Mouse (Mus musculus) bone marrow macrophage, adult 2 months (primary cell): ENCODE results near the gene Crip3. TPM values are rescaled to one million over a fixed set of nuclear protein-coding genes. Genes with fewer than 3 reads are reported as not detected.

ENCODE experiments used
- H3K27ac ChIP-seq: 2 replicates; pipeline ENCODE4 v1.5.1; 2012; ENCODE audit warnings: low read depth, low read length; ENCODE audit not compliant: insufficient read depth
- H3K4me1 ChIP-seq: 2 replicates; pipeline ENCODE4 v1.6.1; 2012; ENCODE audit warnings: low read length; ENCODE audit not compliant: control insufficient read depth, insufficient read depth
- H3K4me3 ChIP-seq: 2 replicates; pipeline ENCODE4 v1.5.1; 2012; ENCODE audit warnings: mild to moderate bottlenecking, low read length, moderate library complexity; ENCODE audit not compliant: insufficient read depth
- CTCF ChIP-seq: IDR thresholded peaks from 2 replicates; pipeline ENCODE4 v1.5.1; 2012; ENCODE audit warnings: low read depth, mild to moderate bottlenecking, low read length, moderate library complexity
- POLR2A ChIP-seq: IDR thresholded peaks from 2 replicates; pipeline ENCODE4 v1.6.1; 2012; ENCODE audit warnings: mild to moderate bottlenecking, low read depth, low read length, borderline replicate concordance
- polyA plus RNA-seq: library from polyadenylated mRNA; stranded (reverse); fragments of >200 nt; gene quantifications from 2 replicates; pipeline ENCODE4 v1.2.4, GENCODE M21; 2012; ENCODE audit not compliant: missing spikeins, insufficient read depth, insufficient read length

Crip3 gene
- not detected in 2 replicates for polyA plus RNA-seq

DNA sequence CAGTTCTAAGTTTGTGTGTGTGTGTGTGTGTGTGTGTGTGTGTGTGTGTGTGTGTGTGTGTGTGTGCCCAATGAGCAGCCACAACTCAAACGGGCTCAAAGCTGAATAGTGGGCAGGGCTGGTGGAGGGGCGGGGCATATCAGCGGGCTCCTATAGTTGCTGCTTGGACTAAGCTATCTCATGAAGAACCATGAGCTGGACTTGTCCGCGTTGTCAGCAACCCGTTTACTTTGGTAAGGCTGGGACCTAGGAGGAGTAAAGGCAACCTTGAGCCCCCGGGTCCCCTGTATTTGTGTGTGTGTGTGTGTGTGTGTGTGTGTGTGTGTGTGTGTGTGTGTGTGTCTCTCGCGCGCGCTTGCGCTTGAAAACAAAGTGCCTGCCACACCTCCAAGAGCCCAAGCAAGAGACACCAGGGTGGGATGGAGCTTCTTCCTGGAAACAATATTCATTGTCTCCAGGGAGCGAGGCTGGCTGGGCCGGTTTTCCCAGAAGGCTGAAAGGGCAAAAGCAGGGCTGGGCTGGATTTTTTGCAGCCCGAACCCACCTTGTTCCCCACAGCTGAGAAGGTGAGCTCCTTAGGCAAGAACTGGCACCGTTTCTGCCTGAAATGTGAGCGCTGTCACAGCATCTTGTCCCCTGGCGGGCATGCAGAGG lies at the start of gene Crip3:
Gene Crip3 (plus strand): TSS at position 166 of the 654 bp plus-strand sequence.
- TF ChIP-seq POLR2A (no peak), CTCF (no peak)
- H3K27ac ChIP-seq: no peak within 1 kb of the TSS
- peaks cover 7% of the 10 kb centered on the region for H3K4me1 ChIP-seq
- H3K4me3 ChIP-seq: peak within 1 kb of the TSS; percentile 20

DNA sequence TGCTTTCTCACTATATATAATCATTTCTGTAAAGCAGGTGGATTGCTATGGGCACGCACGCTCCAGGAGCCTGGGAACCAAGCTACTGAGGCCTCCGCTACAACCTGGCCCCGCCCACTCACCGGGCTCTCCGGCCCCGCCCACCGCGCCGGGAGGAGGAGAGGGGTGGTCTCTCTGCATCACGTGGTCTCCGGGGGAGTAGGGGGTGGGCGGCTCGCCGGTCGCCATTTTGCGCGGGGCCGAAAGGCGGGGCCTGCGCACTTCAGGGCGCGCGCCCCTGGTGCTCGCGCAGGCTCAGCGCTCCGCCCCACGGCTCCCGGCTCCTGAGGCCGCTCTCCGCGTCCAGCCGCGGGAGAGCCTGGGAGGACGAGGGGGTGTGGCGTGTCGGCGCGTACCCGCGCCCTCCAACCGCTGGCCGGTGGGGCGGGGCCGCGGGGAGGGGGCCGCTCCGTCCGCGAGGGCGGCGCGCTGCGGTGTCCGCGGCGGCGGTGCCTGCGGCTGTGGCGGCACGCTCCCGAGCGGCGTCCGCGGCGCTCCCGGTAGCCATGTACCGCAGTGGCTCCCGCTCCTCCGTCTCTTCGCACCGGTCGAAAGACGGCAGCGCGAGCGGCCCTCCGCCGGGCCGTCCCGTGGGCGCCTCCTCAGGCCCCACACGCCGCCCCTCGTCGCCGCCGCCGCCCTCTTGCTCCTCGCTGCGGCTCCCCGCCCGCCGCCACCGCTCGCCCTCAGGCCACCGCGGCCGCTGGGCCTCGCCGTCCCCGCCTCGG lies 45.2 kb upstream of the Crip3 start, which contains the start of gene Zfp318:
Gene Zfp318 (plus strand): TSS at position 438 of the 767 bp plus-strand sequence.
- Histone ChIP-seq H3K4me1 (peaks cover 15% of the 10 kb centered on the region), H3K4me3 (peak within 1 kb of the TSS; percentile 91), H3K27ac (peak within 1 kb of the TSS; percentile 67)
- no peak; the same call in 1 of the 2 replicates for TF ChIP-seq POLR2A
- TF ChIP-seq CTCF: no peak

DNA sequence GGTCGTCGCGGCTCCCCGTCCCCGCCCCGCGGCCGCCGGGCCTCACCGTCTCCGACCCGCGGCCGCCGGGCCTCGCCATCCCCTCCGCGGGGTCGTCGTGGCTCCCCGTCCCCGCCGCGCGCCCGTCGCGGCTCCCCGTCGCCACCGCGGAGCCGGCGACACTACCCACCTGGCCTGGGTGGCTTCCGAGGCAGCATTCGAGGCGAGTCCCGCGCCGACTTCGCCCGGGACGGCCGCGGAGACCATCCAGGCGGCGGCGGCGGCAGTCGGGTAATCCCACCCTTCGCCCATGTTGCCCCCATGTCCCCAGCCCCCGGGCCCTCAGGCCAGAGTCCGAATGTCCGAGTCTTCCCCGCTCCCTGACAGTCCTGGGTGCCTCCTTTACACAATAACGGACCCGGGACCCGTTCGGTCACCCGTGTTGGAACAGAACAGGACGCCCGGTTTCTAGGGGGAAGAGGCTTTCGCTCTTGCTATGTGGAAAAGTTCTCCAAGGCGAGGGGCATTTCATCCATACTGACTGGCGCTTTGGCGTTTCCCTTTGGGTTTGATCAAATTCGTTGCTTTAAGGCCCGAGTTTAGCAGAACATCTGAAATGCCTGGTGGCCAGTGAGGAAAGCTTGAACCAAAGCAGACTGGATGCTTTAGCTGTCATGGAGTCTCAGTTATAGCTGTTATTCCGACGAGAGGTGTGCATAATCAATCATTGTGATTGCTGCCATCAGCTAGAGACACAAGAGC lies 44.5 kb upstream of the Crip3 start:
- TF ChIP-seq CTCF (no peak), POLR2A (no peak)
- peak overlapping the region; percentile 91 for H3K4me3 ChIP-seq
- peak overlapping the region; percentile 67; the same call in 1 of the 2 replicates for H3K27ac ChIP-seq
- peaks cover 18% of the 10 kb centered on the region for H3K4me1 ChIP-seq

DNA sequence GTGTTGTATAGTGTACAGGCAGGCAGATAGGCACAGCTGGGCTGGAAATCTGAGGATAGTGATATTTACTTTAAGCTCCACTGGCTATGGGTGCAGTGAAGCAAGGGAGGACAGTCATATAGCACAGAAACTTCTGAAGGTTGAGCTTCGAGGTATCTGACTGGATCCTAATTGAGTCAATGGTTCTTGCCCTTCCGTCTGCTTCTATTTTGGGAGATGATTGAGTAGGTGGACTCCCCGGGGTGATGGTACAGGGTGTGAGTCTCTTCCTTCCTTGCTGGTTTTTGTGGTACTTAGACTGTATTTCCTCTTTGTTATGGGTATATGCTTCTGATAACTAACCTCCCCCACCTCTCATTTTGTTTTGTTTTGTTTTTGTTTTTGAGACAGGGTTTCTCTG lies 40.5 kb upstream of the Crip3 start:
- Histone ChIP-seq H3K27ac (no peak overlapping the region), H3K4me3 (no peak overlapping the region), H3K4me1 (peaks cover 15% of the 10 kb centered on the region)
- TF ChIP-seq CTCF (no peak), POLR2A (no peak)

DNA sequence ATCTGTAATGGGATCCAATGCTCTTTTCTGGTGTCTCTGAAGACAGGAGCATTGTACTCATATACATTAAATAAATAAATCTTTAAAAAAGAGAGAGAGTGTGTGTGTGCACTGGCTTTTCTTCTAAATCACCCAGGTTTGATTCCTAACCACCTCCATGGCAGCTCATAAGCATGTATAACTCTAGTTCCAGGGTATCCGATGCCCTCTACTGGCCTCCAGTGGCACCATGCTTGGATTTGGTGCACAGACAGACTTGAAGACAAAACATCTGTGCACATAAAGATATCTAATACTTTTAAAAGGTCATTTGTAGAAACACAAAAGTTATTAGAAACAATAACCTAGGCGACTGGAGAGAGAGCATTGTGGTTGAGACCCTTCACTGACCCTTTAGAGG lies 35.7 kb upstream of the Crip3 start:
- Histone ChIP-seq H3K4me3 (no peak overlapping the region), H3K27ac (no peak overlapping the region), H3K4me1 (peaks cover 11% of the 10 kb centered on the region)
- TF ChIP-seq POLR2A (no peak), CTCF (0 out of 2 replicates have a peak, but pooled peaks have one; percentile 36)

DNA sequence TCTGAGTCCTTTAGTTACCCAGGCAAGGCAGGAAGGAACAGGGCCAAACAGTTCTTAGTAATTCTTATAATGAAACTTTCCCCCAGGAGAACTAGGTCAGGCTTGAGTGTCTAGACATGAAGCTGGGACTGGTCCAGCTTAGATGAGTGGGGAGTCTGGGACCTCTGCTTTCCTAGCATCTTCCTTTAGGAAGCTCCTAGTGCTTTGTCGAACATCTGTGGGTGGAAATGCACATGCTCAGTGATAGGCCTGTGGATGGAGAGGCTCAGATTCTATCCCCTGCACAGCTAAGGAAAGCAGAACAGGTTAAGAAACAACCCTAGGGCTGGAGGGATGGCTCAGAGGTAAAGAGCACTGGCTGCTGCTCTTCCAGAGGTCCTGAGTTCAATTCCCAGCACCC lies 34.1 kb upstream of the Crip3 start:
- Histone ChIP-seq H3K4me1 (peaks cover 4% of the 10 kb centered on the region; the same call in 1 of the 2 replicates), H3K4me3 (no peak overlapping the region), H3K27ac (no peak overlapping the region)
- TF ChIP-seq POLR2A (no peak), CTCF (no peak)

DNA sequence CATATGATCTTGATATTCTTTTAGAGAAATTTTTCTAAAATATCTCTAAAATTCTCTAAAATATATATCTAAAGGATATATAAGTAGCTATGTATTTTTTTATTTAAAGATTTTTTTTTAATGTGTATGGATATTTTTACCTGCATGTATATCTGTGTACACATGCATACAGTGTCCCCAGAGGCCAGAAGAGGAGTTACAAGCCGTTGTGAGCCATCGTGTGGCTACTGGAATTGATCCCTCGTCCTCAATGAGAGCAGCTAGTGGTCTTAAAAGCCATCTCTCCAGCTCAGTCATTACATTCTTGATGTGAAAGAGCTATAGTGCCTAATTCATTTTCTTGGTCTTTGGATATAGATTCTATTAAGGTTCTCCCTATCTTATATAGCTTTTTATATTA lies 20.2 kb upstream of the Crip3 start:
- Histone ChIP-seq H3K27ac (no peak overlapping the region), H3K4me3 (no peak overlapping the region), H3K4me1 (no peaks in the 10 kb centered on the region)
- TF ChIP-seq CTCF: no peak
- no peak for TF ChIP-seq POLR2A

DNA sequence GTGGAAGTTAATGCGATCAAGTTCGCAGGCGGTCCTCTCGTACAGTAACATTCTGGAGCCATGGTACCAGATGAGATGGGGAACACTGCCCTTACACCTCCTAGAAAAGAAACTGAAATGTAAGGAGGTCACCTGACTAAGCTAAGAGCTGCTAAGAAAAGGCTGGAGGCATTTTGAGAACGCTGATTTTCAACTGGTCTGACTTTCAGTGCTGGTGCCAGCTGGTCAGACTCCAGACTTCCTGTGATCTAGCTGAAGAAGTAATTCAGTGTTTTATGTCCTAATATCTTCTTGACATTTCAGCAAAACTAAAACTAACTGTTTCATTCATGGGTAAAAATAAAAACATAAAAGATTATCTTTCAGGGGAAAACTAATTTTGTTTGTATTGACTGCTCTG lies 10.1 kb upstream of the Crip3 start:
- no peak overlapping the region for H3K4me3 ChIP-seq
- TF ChIP-seq POLR2A: no peak
- no peak overlapping the region for H3K27ac ChIP-seq

DNA sequence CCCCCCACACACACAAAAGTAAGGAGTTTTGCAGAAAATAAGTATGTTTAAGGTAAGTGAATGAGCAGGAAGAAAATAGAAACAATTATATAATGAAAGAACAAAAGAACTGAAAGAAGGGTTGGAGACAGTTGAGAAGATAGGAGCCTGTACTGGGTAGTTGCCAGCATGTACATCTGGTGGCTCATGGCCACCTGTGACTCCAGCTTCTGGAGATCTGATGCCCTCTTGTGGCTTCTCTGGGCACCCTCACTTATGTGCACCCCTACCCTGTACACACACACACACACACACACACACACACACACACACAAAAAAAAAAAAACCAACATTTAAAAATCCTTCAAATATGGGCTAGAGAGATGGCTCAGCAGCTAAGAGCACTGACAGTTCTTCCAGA lies 9.0 kb upstream of the Crip3 start:
- no peak overlapping the region for H3K27ac ChIP-seq
- H3K4me3 ChIP-seq: no peak overlapping the region
- TF ChIP-seq CTCF: no peak
- no peak for TF ChIP-seq POLR2A
- H3K4me1 ChIP-seq: no peaks in the 10 kb centered on the region

More for the DNA sequence above, 10.1 kb upstream of the Crip3 start:
- no peaks in the 10 kb centered on the region for H3K4me1 ChIP-seq

DNA sequence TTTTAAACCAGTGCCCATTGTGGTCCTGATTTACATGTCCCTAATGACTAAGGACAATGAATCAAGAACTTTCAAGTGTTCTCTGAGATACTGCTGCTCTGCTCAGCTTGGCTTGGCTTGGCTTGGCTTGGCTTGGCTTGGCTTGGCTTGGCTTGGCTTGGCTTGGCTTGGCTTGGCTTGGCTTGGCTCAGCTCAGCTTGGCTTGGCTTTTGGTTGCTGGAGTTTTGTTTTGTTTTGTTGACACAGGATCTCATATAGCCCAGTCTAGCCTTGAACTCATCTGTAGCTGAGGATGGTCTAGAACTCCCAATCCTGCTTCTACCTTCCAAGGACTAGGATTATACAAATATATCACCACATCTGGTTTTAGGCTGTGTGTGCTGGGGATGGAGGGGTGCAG lies 2.2 kb upstream of the Crip3 start:
- H3K27ac ChIP-seq: no peak overlapping the region
- TF ChIP-seq CTCF (no peak), POLR2A (no peak)
- peaks cover 3% of the 10 kb centered on the region; the same call in 1 of the 2 replicates for H3K4me1 ChIP-seq
- H3K4me3 ChIP-seq: no peak overlapping the region
